Mouse (Mus musculus) small intestine, adult 2 months (tissue): Measurements from ENCODE around the gene Cacng4. TPM values are rescaled to one million over a fixed set of nuclear protein-coding genes. Genes with fewer than 3 reads are reported as not detected.

Source experiments
- H3K27ac ChIP-seq: fragments of 200-500 bp; 2 replicates; pipeline ENCODE4 v1.5.1; 2012; ENCODE audit warnings: low read depth, low read length, control low read depth, inconsistent platforms; ENCODE audit not compliant: insufficient read depth
- H3K27me3 ChIP-seq: fragments of 200-500 bp; 2 replicates; pipeline ENCODE4 v1.6.1; 2012; ENCODE audit warnings: mild to moderate bottlenecking, moderate library complexity, low read length, inconsistent platforms; ENCODE audit not compliant: control insufficient read depth, insufficient read depth
- H3K36me3 ChIP-seq: fragments of 200-500 bp; 2 replicates; pipeline ENCODE4 v1.6.1; 2012; ENCODE audit warnings: mild to moderate bottlenecking, low read length, control low read depth, inconsistent platforms; ENCODE audit not compliant: control insufficient read depth, insufficient read depth
- H3K4me1 ChIP-seq: fragments of 200-500 bp; 2 replicates; pipeline ENCODE4 v1.6.1; 2012; ENCODE audit warnings: low read length, inconsistent platforms, mixed read lengths; ENCODE audit not compliant: control insufficient read depth, insufficient read depth, insufficient read length
- H3K4me3 ChIP-seq: fragments of 200-500 bp; 2 replicates; pipeline ENCODE4 v1.5.1; 2012; ENCODE audit warnings: low read depth, mild to moderate bottlenecking, control low read depth, inconsistent platforms, low read length, moderate library complexity
- CTCF ChIP-seq: fragments of 200-500 bp; IDR thresholded peaks from 2 replicates; pipeline ENCODE4 v1.5.1; 2012; ENCODE audit warnings: low read depth, mild to moderate bottlenecking, control low read depth, inconsistent platforms, low read length, moderate library complexity, mixed read lengths; ENCODE audit not compliant: insufficient replicate concordance, insufficient read length; ENCODE audit errors: extremely low read depth
- POLR2A ChIP-seq: fragments of 200-500 bp; IDR thresholded peaks from 2 replicates; pipeline ENCODE4 v1.6.1; 2012; ENCODE audit warnings: low read depth, mild to moderate bottlenecking, control low read depth, inconsistent platforms, low read length, moderate library complexity
- WGBS: fragments of 180-500 bp; shearing (Covaris S2); methylation state at CpG from one replicate; pipeline ENCODE4 v1.1.7; 2018; 5-methylcytosine and 5-hydroxymethylcytosine counted together
- polyA plus RNA-seq: library from polyadenylated mRNA; depleted of rRNA; stranded (reverse); fragments of >200 nt; gene quantifications from 2 replicates; pipeline ENCODE4 v1.2.3, GENCODE M21; 2012

Cacng4 gene
- polyA plus RNA-seq, 1 experiment = 0.24 TPM

- Histone ChIP-seq H3K4me1 (no peaks in the 10 kb centered on the region), H3K27ac (no peak overlapping the region), H3K4me3 (no peak overlapping the region), H3K36me3 (no peaks in the 10 kb centered on the region), H3K27me3 (no peaks in the 10 kb centered on the region)
- TF ChIP-seq CTCF = no peak
- TF ChIP-seq POLR2A = no peak
- 58% methylated on average over 7 of the region's 7 CpGs for WGBS
Observed at GRCm38 (mm10) chr11:107714368-107714767, 80.0 kb downstream of the Cacng4 start.

GRCm38 (mm10) chr11:107710379-107710778, 84.0 kb downstream of the Cacng4 start:
- Histone ChIP-seq H3K4me1 (no peaks in the 10 kb centered on the region), H3K27me3 (no peaks in the 10 kb centered on the region), H3K27ac (no peak overlapping the region), H3K36me3 (no peaks in the 10 kb centered on the region), H3K4me3 (no peak overlapping the region)
- WGBS = 43% methylated on average over 3 of the region's 3 CpGs
- TF ChIP-seq CTCF (no peak), POLR2A (no peak)

DNA sequence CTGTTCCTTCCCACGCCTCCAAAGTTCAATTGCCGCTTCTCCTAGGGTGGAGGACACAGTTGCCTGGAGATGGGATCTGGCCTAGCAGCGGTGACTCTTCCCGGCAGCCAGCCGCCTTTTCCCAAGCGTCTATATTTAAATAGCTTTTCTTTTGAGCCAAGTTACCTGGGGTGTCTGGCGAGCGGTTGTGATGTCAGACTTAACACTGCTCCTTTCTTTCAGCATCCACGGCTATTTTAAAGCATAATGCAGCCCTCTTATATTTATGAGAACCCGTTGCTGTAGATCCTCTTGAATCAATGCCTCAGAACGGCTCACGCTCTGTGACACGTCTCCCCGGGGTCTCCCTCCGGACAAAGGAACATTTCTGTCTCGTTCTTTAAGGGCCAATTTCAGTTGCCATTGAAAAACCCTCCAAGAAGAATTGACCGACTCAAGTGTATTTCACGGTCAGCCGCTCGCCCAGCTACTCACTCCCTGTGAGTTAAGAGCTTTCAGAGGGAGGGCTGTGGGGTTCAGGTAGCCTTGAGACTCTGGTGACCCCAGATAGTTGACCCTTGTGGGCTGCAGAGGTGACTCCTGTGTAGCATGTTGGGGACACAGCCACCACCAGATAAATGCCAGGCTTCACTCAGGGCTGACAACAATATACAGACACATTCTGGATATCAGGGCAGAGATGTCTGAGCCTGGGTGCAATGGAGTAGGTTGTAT, 86.3 kb downstream of the Cacng4 start:
- TF ChIP-seq POLR2A = no peak
- no peak for TF ChIP-seq CTCF
- Histone ChIP-seq H3K4me3 (no peak overlapping the region), H3K4me1 (no peaks in the 10 kb centered on the region), H3K27ac (no peak overlapping the region), H3K27me3 (no peaks in the 10 kb centered on the region), H3K36me3 (no peaks in the 10 kb centered on the region)
- 82% methylated on average over 20 of the region's 20 CpGs for WGBS

DNA sequence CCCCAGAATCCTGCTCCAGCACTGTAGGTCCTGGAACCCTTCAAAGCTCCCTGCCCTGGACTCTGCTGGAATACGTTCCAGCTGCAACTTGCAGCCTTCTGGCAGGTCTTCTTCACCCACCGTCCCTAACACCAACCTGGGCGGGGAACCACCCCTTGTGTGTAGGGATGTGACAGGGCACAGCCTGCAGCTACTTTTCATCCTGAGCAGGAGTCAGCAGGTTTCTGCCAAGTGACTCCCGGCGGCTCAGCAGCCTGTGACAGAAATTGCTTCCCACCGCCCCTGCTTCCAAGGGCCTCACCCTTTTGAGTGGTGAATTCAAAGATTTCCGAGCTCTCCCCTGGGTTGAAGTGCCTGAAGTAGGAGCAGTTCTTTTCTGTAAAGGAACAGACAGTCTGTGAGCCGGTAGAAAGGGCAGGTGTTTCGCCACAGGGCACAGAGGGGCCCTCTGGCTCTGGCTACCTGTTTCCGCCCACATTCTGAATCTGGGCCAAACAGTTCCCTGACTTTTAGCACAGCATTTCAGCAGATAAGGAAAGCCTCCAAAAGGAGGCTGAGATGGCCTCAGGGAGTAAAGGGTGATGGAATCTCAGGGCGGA, 88.8 kb downstream of the Cacng4 start:
- no peaks in the 10 kb centered on the region for H3K27me3 ChIP-seq
- H3K36me3 ChIP-seq = no peaks in the 10 kb centered on the region
- H3K27ac ChIP-seq = no peak overlapping the region
- no peaks in the 10 kb centered on the region for H3K4me1 ChIP-seq
- 29% methylated on average over 11 of the region's 11 CpGs for WGBS
- no peak for TF ChIP-seq CTCF
- TF ChIP-seq POLR2A = no peak
- H3K4me3 ChIP-seq = no peak overlapping the region

GRCm38 (mm10) chr11:107705060-107705459, 89.3 kb downstream of the Cacng4 start:
- Histone ChIP-seq H3K27ac (no peak overlapping the region), H3K4me1 (no peaks in the 10 kb centered on the region), H3K36me3 (no peaks in the 10 kb centered on the region), H3K4me3 (no peak overlapping the region), H3K27me3 (no peaks in the 10 kb centered on the region)
- TF ChIP-seq POLR2A = no peak
- no peak for TF ChIP-seq CTCF
- 83% methylated on average over 6 of the region's 6 CpGs for WGBS

- Histone ChIP-seq H3K27me3 (no peaks in the 10 kb centered on the region), H3K4me1 (no peaks in the 10 kb centered on the region), H3K36me3 (no peaks in the 10 kb centered on the region), H3K4me3 (0 out of 2 replicates have a peak overlapping the region, but pooled peaks have one; percentile 2), H3K27ac (no peak overlapping the region)
- TF ChIP-seq POLR2A (no peak), CTCF (no peak)
- 52% methylated on average over 27 of the region's 27 CpGs for WGBS
Observed at GRCm38 (mm10) chr11:107703272-107704134, 90.9 kb downstream of the Cacng4 start.

DNA sequence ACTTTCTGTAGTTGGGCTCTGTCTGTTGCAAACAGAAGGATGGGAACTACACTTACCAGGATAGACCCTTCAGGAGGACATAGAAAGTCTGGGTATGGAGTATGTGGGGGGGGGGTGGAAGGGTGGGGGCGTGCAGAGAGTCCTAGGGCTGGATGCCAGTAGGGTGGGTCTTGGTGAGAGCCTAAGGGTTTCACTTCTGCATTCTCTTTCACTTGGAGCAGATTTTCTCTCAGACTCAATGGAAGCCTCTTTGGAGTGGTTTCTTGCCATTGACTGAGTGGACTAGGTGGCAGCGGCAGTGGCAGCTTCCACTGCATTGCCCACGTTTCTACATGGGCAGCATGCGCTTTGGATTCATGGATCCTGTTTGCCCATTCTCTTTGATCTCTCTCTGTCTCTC, 94.4 kb downstream of the Cacng4 start:
- TF ChIP-seq CTCF (no peak), POLR2A (no peak)
- H3K27ac ChIP-seq = no peak overlapping the region
- 83% methylated on average over 4 of the region's 4 CpGs for WGBS

More for the DNA sequence above, 94.4 kb downstream of the Cacng4 start:
- H3K36me3 ChIP-seq = no peaks in the 10 kb centered on the region
- H3K4me3 ChIP-seq = no peak overlapping the region
- no peaks in the 10 kb centered on the region for H3K27me3 ChIP-seq
- no peaks in the 10 kb centered on the region for H3K4me1 ChIP-seq
